Mouse (Mus musculus): ENCODE data around the gene Cnnm4. TPM values are rescaled to one million over a fixed set of nuclear protein-coding genes. Genes with fewer than 3 reads are reported as not detected.

The Cnnm4 gene
- polyA plus RNA-seq, 1 experiment from 2014 or later = 17.7 TPM

DNA sequence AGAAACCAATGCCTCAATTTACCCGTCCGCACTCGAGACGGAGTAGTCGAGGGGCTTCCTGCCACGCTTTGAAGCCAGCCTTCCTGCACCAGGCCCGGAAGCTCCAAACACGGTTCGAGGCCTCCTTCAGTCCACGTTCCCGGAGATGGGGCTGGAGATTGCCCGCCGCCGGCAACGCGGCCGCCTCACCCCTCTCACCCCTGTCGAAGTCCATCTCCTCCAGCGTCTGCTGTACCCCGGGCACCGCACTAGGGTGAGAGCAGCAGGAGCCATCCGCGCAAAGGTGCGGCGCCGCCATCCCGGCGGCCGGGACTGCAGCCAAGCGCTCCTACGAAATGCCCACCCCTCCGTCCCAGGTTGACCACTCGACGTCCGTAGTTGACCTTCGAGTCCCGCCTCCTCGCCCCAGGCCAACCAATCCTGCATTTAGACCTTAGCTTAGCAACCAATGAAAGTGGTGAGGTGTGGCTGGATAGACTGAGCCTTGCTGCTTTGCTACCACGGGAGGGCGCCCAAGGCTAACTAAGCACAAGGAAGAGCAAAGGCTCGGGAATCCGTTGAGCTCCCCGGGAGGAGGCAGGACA lies 75.6 kb downstream of the Cnnm4 start, which contains the start of gene Ankrd39:
TSS of gene Ankrd39 (minus strand) at position 558 of the 584 bp plus-strand sequence.
- under 1% methylated on average over 43 of the region's 43 CpGs for WGBS
- H3K9me3 ChIP-seq = no peaks in the 10 kb centered on the region
- peak; percentile 97 for ATAC-seq (ENCODE audit: insufficient read depth, low FRiP score, low read depth)
- H3K4me3 ChIP-seq (replicated peaks) = peak within 1 kb of the TSS; percentile 66
- peak within 1 kb of the TSS; percentile 49 for H3K9ac ChIP-seq
- peak within 1 kb of the TSS; percentile 80 for H3K4me2 ChIP-seq
- peak within 1 kb of the TSS; percentile 65 for H3K27ac ChIP-seq
- peaks cover 21% of the 10 kb centered on the region for H3K4me1 ChIP-seq
- H3K27me3 ChIP-seq (replicated peaks) = no peaks in the 10 kb centered on the region
- peaks cover 33% of the 10 kb centered on the region for H3K36me3 ChIP-seq

DNA sequence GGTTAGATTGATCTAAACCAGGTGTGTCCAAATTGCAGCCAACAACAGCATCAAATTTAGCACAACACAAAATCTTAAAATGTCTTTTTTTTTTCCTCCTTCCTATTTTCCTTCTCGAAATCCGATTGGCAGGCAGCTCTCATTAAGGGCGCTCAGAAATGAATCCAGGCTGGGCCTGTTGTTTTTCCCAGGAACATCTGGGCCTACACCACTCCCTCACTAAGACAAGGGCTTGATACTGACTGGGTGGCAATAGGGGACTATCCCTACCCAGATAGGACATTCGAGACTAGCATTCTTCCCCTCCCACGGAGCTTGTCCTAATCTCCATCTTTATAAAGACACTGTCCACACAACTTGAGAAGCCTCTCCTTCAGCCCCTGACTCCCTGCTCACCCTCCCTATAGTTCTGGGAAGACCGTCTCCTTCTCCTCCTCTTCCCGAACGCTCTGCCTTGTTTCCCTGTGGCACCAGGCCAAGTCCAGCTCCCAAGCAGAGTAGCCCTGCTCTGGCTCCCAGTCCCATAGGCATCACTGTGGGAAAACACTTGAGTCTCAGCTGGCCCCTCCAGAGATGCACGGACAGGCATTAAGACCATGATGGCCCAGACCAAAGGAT lies 76.7 kb downstream of the Cnnm4 start:
- WGBS = 31% methylated on average over 9 of the region's 9 CpGs
- Histone ChIP-seq H3K9me3 (no peaks in the 10 kb centered on the region), H3K4me1 (peaks cover 27% of the 10 kb centered on the region), H3K4me3 (replicated peaks) (no peak overlapping the region), H3K4me2 (no peak overlapping the region), H3K27ac (peak overlapping the region; percentile 65; the same call in 1 of the 2 replicates), H3K27me3 (replicated peaks) (no peaks in the 10 kb centered on the region), H3K36me3 (peaks cover 40% of the 10 kb centered on the region), H3K9ac (no peak overlapping the region)
- ATAC-seq (ENCODE audit: insufficient read depth, low FRiP score, low read depth) = no peak

DNA sequence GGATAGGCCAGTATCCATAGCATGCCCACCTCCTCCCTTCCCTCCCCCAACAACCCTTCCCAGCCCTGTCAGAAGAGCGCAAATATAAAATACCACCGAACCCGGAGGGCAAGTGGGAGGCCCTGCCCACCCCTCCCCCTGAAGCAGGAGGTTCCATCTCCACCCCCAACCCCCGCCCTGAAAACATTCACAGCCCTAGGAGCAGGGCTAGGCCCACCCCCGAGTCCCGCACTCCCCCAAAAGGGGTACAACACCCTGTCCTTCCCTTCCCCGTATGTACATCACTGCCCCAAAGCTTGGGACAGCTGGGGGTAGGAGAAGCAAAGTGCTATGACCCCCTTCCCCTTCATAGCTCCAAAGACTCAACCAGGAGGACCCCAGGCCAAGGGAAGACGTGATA lies 77.4 kb downstream of the Cnnm4 start:
- ATAC-seq (ENCODE audit: insufficient read depth, low FRiP score, low read depth) = no peak
- H3K9ac ChIP-seq = no peak overlapping the region
- H3K27ac ChIP-seq = peak overlapping the region; percentile 23; the same call in 1 of the 2 replicates
- no peaks in the 10 kb centered on the region for H3K27me3 ChIP-seq (replicated peaks)
- WGBS = 42% methylated on average over 8 of the region's 8 CpGs
- H3K4me1 ChIP-seq = peaks cover 27% of the 10 kb centered on the region
- no peak overlapping the region for H3K4me3 ChIP-seq (replicated peaks)
- no peaks in the 10 kb centered on the region for H3K9me3 ChIP-seq
- H3K36me3 ChIP-seq = peaks cover 47% of the 10 kb centered on the region
- H3K4me2 ChIP-seq = no peak overlapping the region

DNA sequence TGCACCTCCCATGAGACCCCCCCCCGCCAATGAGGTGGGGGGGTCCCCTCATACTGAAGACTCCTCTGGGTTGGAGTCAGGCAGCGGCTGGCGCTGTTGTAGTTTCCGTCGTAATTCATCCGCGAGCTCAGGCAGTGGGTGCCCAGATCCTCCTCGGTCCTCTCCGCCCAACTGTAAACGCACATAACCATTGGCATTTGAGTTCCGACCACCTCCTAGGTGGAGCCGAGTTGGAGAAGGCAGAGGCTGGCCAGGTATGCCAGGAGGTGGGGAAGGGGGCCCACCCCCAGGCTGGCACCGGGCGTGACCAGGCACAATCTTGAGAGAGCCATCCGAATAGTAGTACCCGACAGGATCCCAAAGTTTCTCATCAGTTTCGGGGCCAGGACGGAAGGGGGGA lies 78.1 kb downstream of the Cnnm4 start:
- no peak overlapping the region for H3K4me3 ChIP-seq (replicated peaks)
- no peaks in the 10 kb centered on the region for H3K9me3 ChIP-seq
- H3K4me2 ChIP-seq = no peak overlapping the region
- WGBS = 74% methylated on average over 18 of the region's 18 CpGs
- peaks cover 33% of the 10 kb centered on the region for H3K4me1 ChIP-seq
- no peaks in the 10 kb centered on the region for H3K27me3 ChIP-seq (replicated peaks)
- H3K27ac ChIP-seq = no peak overlapping the region
- H3K36me3 ChIP-seq = peaks cover 53% of the 10 kb centered on the region
- ATAC-seq (ENCODE audit: insufficient read depth, low FRiP score, low read depth) = no peak
- H3K9ac ChIP-seq = no peak overlapping the region

DNA sequence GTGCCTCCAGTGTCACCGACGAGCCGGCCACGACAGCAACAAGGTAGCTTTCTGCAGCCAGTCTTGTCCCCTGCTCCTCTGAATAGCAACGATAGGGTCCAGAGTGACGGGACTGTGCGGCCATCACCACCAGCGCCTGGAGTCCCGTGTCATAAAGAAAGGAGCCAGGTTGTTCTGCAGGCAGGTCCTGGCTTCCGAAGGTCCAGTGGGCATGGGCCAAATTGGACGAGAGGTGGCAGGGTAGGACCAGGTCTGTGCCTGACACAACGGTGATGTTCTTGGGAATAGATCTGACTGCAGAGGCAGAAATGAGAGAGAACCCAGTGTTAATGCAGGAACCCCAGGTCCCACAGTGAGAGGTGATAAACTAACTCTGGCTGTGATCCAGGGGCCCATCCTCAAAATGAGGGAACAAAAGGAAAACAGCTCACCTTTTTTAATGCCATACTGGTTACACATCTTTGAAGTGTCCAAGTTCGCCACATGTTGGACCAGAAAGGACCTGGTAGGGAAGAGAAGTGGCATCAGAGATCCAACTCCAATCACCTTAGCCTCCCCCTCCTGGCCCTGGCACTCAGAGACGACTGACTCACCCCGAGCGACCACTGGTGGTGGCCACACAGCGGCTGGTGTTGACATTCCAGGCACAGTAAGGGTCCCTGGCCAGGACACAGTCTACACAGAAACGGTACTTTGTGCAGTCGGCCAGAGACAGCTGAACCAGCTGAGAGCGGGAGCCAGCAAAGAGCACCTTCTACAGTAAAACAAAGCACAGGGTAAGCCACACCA lies 78.8 kb downstream of the Cnnm4 start:
- no peak for ATAC-seq (ENCODE audit: insufficient read depth, low FRiP score, low read depth)
- Histone ChIP-seq H3K4me2 (no peak overlapping the region), H3K36me3 (peaks cover 61% of the 10 kb centered on the region), H3K4me3 (replicated peaks) (no peak overlapping the region), H3K9ac (no peak overlapping the region), H3K27ac (no peak overlapping the region), H3K27me3 (replicated peaks) (no peaks in the 10 kb centered on the region), H3K9me3 (no peaks in the 10 kb centered on the region), H3K4me1 (peaks cover 40% of the 10 kb centered on the region)
- 80% methylated on average over 20 of the region's 20 CpGs for WGBS

DNA sequence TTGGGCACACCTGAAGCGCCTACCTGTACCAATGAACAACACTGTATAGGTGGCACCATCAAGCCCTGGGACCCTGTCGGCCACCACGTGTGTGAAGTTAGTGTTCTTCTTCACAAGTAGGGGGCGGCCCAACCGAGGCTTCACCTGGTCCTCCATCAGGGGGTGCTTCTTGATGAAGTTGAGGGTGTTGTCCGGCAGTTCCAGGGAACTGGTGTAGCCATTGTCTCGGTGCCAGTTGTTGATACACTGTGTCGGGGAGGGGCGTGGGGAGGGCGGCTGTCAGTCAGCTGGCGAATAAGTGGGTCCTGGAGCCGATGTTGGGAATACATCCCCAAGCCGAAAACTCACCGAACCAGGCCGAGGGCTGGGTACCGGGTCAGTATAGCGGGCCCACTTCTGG lies 80.5 kb downstream of the Cnnm4 start:
- WGBS = 87% methylated on average over 17 of the region's 17 CpGs
- H3K9me3 ChIP-seq = no peaks in the 10 kb centered on the region
- no peak overlapping the region for H3K9ac ChIP-seq
- no peak for ATAC-seq (ENCODE audit: insufficient read depth, low FRiP score, low read depth)
- H3K27ac ChIP-seq = no peak overlapping the region
- H3K4me1 ChIP-seq = peaks cover 46% of the 10 kb centered on the region
- H3K4me2 ChIP-seq = no peak overlapping the region
- peaks cover 61% of the 10 kb centered on the region for H3K36me3 ChIP-seq
- no peaks in the 10 kb centered on the region for H3K27me3 ChIP-seq (replicated peaks)
- H3K4me3 ChIP-seq (replicated peaks) = no peak overlapping the region

DNA sequence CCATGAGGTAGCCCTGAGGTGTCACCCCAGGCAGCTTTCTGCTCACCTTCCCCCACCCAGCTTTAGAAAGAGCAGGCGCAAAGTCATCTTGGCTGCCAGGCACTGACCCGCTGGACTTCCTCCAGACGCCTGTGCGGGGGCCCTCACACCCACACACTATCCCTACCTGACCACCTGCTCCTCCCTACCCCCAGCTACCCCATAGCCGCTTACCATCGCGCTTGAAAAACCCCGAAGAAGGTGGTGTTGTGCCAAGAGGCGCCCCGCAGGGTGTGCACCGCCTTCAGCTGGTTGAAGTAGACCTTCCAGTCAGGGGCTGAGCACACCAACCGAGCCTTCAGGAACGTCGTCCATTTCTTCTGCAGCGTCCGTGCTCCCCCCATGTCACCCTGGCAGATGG lies 81.1 kb downstream of the Cnnm4 start:
- H3K27ac ChIP-seq = no peak overlapping the region
- ATAC-seq (ENCODE audit: insufficient read depth, low FRiP score, low read depth) = no peak
- peaks cover 44% of the 10 kb centered on the region for H3K4me1 ChIP-seq
- no peak overlapping the region for H3K9ac ChIP-seq
- H3K36me3 ChIP-seq = peaks cover 61% of the 10 kb centered on the region
- no peak overlapping the region for H3K4me2 ChIP-seq
- H3K9me3 ChIP-seq = no peaks in the 10 kb centered on the region
- no peaks in the 10 kb centered on the region for H3K27me3 ChIP-seq (replicated peaks)
- no peak overlapping the region for H3K4me3 ChIP-seq (replicated peaks)
- WGBS = 86% methylated on average over 16 of the region's 16 CpGs

DNA sequence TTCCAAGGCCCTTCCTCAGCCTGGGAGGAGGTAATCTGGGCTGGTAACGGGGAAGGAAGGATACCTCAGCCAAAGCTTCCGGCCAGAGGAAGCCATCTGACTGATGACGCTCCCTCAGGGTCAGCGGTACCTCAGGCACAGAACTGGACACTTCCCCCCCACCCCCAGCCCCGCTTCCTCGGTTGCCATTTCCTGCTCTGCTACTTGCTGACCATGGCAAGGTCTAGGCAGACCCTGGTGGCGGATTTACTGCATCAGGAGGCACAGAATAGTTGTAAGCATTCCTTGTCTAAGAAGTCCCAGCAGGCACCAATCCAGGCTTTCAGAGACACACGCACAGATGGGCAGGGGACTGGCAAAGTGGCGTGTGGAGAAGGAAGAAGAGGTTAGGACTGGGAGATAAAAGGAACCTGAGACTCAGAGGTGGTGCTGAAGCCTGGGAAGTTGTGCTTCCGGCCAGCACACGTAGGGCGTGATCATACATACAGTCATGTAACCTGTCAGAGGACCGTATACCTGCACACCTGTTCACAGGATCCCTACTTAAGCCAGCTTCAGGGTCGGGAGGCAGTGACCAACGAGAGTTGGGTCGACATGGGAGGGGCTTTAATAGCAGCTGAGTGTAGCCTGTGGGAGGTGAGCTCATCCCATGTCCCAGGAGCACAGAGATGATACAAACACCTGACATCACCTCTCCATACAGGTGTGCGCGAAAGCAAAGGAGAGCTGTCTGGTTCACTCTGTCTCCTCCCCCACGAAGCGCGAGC lies 83.4 kb downstream of the Cnnm4 start:
- peak overlapping the region; percentile 68 for H3K4me2 ChIP-seq
- peaks cover 53% of the 10 kb centered on the region for H3K36me3 ChIP-seq
- 0 out of 2 replicates have a peak overlapping the region, but pooled peaks have one; percentile 91 for H3K9ac ChIP-seq
- H3K9me3 ChIP-seq = no peaks in the 10 kb centered on the region
- no peak for ATAC-seq (ENCODE audit: insufficient read depth, low FRiP score, low read depth)
- peak overlapping the region; percentile 93 for H3K4me3 ChIP-seq (replicated peaks)
- H3K27ac ChIP-seq = peak overlapping the region; percentile 99; the same call in 1 of the 2 replicates
- peaks cover 41% of the 10 kb centered on the region for H3K4me1 ChIP-seq
- 62% methylated on average over 21 of the region's 21 CpGs for WGBS
- no peaks in the 10 kb centered on the region for H3K27me3 ChIP-seq (replicated peaks)

DNA sequence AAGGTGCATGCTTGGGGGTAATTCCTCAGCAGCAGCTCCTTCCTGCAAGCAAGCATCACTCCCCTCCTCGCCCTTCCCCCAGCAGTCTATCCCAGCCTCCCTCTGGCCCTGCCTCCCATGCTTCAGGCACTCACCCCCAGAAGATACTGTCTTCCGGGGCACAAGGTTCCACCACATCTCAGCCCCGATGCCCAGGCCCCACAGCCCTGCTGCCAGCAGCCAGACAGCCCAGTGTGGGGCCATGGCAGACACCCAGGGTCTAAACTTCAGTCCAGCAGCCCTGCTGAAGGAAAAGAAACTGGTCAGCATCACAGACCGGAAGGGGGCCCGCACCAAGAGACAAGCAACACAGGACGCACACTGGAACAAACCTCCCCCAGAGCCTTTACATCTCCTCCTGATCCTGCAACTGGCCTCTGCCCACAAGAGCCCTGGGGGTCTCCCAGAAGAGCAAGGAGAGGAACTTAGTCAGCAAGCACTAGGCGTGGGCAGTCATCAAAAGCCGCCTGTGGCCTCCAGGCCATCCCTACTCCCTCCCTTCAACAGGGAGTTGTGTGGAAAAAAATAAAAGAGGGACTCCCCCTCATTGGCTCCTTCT lies 84.5 kb downstream of the Cnnm4 start:
- 3% methylated on average over 8 of the region's 8 CpGs for WGBS
- Histone ChIP-seq H3K36me3 (peaks cover 42% of the 10 kb centered on the region), H3K27me3 (replicated peaks) (no peaks in the 10 kb centered on the region), H3K27ac (peak overlapping the region; percentile 99), H3K4me3 (replicated peaks) (peak overlapping the region; percentile 93), H3K9me3 (no peaks in the 10 kb centered on the region), H3K4me2 (peak overlapping the region; percentile 68), H3K4me1 (peaks cover 41% of the 10 kb centered on the region), H3K9ac (peak overlapping the region; percentile 91)
- no peak for ATAC-seq (ENCODE audit: insufficient read depth, low FRiP score, low read depth)

DNA sequence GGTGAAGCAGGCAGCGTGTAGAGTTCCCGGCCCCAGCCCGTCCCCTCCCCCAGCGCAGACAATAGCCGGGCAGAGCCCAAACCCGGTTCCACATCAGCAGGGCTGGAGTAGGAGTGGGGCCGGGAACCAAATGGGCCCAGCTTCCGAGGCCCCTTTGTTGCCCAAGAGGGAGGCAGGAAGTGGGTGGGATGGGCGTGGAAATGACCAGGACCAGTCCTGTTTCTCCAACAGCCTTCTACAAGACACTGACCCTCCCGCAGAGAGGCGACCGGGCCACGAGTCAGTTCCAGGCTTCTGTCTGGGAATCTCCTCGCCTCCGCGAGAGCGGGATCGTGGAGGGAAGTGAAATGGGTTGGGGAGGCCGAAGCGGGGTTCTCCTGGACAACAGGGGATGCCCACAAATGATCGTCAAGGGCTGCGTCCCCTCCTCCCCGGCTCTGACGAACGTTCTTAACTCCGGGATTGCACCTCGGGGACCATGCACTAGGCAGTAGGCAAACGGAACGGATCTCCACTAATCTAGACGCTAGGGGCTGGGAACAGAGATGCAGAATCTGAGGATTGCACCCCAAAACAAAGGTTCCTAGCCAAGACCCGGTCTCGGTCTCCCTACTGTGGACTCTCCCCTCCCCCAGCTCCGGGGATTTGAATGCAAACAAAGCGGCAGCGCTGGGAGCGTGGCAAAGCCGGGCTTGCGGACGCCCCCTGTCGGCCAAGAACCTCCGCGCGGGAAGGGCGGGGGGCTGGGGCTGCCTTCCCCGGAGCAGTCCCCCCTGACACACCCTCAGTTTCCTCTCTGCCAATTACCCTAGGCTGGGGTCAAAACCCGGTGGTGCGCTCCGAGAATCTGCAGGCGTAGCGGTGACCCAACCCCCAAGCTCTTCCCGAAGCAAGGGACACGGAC lies 85.4 kb downstream of the Cnnm4 start:
- ATAC-seq (ENCODE audit: insufficient read depth, low FRiP score, low read depth) = peak; percentile 54
- Histone ChIP-seq H3K4me1 (peaks cover 42% of the 10 kb centered on the region), H3K9ac (peak overlapping the region; percentile 91), H3K27ac (peak overlapping the region; percentile 99), H3K36me3 (peaks cover 34% of the 10 kb centered on the region), H3K4me2 (peak overlapping the region; percentile 68), H3K27me3 (replicated peaks) (no peaks in the 10 kb centered on the region), H3K4me3 (replicated peaks) (peak overlapping the region; percentile 93), H3K9me3 (no peaks in the 10 kb centered on the region)
- under 1% methylated on average over 52 of the region's 52 CpGs for WGBS

Measured in stomach, embryonic 15.5 days (tissue).